Mouse (Mus musculus) intestine, embryonic 14.5 days (tissue): ENCODE measurements around the gene Prnd. TPM values are rescaled to one million over a fixed set of nuclear protein-coding genes. Genes with fewer than 3 reads are reported as not detected.
A peak's percentile ranks its signal among the peaks of the same experiment; 100 is the strongest.

Experiments used
- ATAC-seq: fragments of 200-750 bp; cut with Nextera tagmentation; replicated peaks from 2 replicates; pipeline ENCODE4 v1.8.0; 2017; ENCODE audit warnings: low read depth, moderate number of reproducible peaks, moderate TSS enrichment, moderate library complexity; ENCODE audit not compliant: low FRiP score, low TSS enrichment
- DNase-seq: peaks from one replicate; pipeline ENCODE4 v3.0.0-alpha.2; 2018; ENCODE audit warnings: low spot score
- H3K27ac ChIP-seq: fragments of 300-500 bp; sonication (generic); 2 replicates; pipeline ENCODE4 v1.5.1; 2014; ENCODE audit warnings: low read depth, mild to moderate bottlenecking, control low read depth
- H3K27me3 ChIP-seq: fragments of 300-500 bp; sonication (generic); replicated peaks from 2 replicates; pipeline ENCODE4 v1.6.1; 2014; ENCODE audit warnings: low read length, control low read depth; ENCODE audit not compliant: control insufficient read depth, insufficient read depth
- H3K36me3 ChIP-seq: fragments of 300-500 bp; sonication (generic); 2 replicates; pipeline ENCODE4 v1.6.1; 2014; ENCODE audit warnings: low read length, control low read depth; ENCODE audit not compliant: control insufficient read depth, insufficient read depth
- H3K4me1 ChIP-seq: fragments of 300-500 bp; sonication (generic); replicated peaks from 2 replicates; pipeline ENCODE4 v1.6.1; 2014; ENCODE audit warnings: low read length, control low read depth, mixed read lengths; ENCODE audit not compliant: control insufficient read depth, insufficient read depth
- H3K4me2 ChIP-seq: fragments of 300-500 bp; sonication (generic); 2 replicates; pipeline ENCODE4 v1.6.1; 2014; ENCODE audit warnings: low read length
- H3K4me3 ChIP-seq: fragments of 300-500 bp; sonication (generic); 2 replicates; pipeline ENCODE4 v1.5.1; 2014; ENCODE audit warnings: low read depth, low read length, control low read depth, mixed read lengths
- H3K9ac ChIP-seq: fragments of 300-500 bp; sonication (generic); 2 replicates; pipeline ENCODE4 v1.6.1; 2014; ENCODE audit warnings: mild to moderate bottlenecking, low read length
- H3K9me3 ChIP-seq: fragments of 300-500 bp; sonication (generic); 2 replicates; pipeline ENCODE4 v1.6.1; 2016; ENCODE audit warnings: low read length, control low read depth; ENCODE audit not compliant: control insufficient read depth
- WGBS: fragments of 180-500 bp; shearing (Covaris S2); extraction: QIAGEN DNeasy Blood & Tissue Kit; methylation state at CpG from one replicate; pipeline ENCODE4 v1.1.7; 2014; 5-methylcytosine and 5-hydroxymethylcytosine counted together
- polyA plus RNA-seq: library from polyadenylated mRNA; unstranded; fragments of >200 nt; fragmentation: Nextera tagmentation; extraction: Ambion mirVana; gene quantifications from 2 replicates; pipeline ENCODE4 v1.2.1, GENCODE M21; 2014

Gene Prnd
- polyA plus RNA-seq, 1 experiment from 2014 or later: 43.0 TPM

DNA sequence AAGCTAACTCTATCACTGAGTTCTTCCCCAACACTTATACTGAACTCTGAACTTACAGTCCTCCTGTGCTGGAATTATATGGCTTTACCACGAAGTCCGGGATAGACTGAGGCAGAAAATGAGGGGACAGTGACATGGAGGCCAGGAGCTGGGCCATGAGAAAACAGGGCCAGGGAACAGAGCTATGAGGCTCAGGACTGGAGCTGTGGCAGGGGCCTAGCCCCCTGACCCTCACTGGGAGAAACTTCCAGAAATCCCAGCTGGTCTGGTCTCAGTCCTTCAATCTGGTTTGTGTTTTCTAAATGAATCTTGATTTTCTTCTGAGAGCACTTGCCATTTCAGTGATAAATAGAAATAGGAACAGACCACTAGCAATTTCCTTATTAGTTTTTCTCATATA is 16.4 kb upstream of the Prnd start:
- Histone ChIP-seq H3K27me3 (no peaks in the 10 kb centered on the region), H3K27ac (no peak overlapping the region), H3K4me3 (no peak overlapping the region), H3K9ac (no peak overlapping the region), H3K36me3 (peaks cover 11% of the 10 kb centered on the region; the same call in 1 of the 2 replicates), H3K4me1 (peaks cover 7% of the 10 kb centered on the region; the same call in 1 of the 2 replicates), H3K4me2 (no peak overlapping the region), H3K9me3 (no peaks in the 10 kb centered on the region)
- ATAC-seq: no peak
- 83% methylated on average over 2 of the region's 2 CpGs for WGBS
- no peak for DNase-seq

DNA sequence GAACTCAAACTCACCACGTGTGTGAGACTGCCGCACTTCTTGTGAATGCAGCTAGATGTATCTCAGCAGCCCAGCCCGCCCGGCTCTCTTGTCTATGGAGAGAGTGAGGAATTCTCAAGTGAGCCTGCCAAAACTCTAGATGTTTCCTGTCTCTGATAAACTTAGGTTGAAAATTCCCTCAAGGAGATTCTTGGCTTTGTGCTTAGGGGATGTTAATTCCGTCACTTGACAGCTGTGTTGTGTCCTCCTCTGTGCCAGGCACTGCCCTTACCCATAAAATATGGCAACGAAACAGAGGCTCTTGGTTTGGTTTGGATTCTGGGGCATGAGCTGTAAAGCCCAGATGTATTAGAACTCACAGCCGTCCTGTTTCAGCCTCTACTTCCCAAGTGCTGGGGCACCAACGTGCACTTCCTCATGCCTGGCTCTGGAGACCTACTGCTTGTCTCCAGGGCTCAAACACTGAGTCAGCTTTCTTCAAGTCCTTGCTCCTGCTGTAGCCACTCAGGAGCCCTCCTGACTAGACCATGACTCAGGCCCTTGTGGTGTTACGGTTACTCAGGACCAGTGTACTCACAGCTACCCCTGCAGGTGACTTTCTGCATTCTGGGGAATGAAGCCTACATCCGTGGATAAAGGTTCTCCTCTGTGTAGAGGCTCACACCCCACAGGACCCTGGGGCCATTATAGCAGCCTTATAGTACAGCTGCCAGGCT is 15.1 kb upstream of the Prnd start:
- no peak overlapping the region for H3K4me3 ChIP-seq
- H3K4me1 ChIP-seq: peaks cover 7% of the 10 kb centered on the region; the same call in 1 of the 2 replicates
- ATAC-seq (peak; percentile 30; the same call in 1 of the 2 replicates), DNase-seq (no peak)
- no peak overlapping the region for H3K4me2 ChIP-seq
- H3K9me3 ChIP-seq: no peaks in the 10 kb centered on the region
- no peaks in the 10 kb centered on the region for H3K27me3 ChIP-seq
- 72% methylated on average over 10 of the region's 10 CpGs for WGBS
- peaks cover 11% of the 10 kb centered on the region; the same call in 1 of the 2 replicates for H3K36me3 ChIP-seq
- no peak overlapping the region for H3K9ac ChIP-seq
- no peak overlapping the region for H3K27ac ChIP-seq

DNA sequence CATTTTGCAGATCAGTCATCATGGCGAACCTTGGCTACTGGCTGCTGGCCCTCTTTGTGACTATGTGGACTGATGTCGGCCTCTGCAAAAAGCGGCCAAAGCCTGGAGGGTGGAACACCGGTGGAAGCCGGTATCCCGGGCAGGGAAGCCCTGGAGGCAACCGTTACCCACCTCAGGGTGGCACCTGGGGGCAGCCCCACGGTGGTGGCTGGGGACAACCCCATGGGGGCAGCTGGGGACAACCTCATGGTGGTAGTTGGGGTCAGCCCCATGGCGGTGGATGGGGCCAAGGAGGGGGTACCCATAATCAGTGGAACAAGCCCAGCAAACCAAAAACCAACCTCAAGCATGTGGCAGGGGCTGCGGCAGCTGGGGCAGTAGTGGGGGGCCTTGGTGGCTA is 14.3 kb upstream of the Prnd start:
- H3K27ac ChIP-seq: no peak overlapping the region
- no peak overlapping the region for H3K9ac ChIP-seq
- no peak overlapping the region for H3K4me2 ChIP-seq
- no peaks in the 10 kb centered on the region for H3K9me3 ChIP-seq
- 91% methylated on average over 10 of the region's 10 CpGs for WGBS
- peaks cover 7% of the 10 kb centered on the region; the same call in 1 of the 2 replicates for H3K4me1 ChIP-seq
- no peak for DNase-seq
- no peak for ATAC-seq
- no peaks in the 10 kb centered on the region for H3K27me3 ChIP-seq
- H3K36me3 ChIP-seq: peaks cover 11% of the 10 kb centered on the region; the same call in 1 of the 2 replicates
- H3K4me3 ChIP-seq: no peak overlapping the region

DNA sequence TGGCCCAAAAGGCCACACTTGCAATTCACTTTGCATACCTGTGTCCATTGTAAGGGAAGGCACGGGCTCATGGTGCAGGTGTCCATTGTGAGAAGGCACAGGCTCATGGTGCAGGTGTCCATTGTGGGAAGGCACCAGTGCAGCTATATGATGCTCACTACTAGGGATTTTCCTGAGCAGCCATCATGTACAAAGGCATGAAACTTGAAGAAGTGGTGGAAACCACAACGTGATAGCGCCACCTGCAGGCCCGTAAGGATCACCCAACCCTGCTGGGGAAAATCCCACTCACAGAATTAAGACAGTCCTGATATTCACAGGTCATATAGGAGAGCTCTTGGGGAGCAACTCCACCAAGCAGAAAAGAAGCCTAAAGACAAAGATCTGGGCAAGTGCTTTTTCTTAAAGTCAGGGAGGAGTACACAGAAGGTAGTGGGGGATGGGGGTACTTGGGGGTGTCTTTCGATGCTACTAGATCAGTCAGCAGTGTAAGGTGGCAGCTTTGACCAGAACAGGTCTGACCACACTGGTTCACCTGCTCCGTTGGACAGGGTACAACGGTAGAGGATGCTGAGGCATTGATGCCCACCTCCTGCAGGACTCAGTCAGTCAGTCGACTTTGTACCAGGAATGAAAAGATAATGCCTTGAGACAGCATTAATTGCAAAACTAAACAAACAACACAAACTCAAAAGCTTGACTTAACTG is 11.1 kb upstream of the Prnd start:
- Histone ChIP-seq H3K9ac (no peak overlapping the region), H3K27ac (no peak overlapping the region), H3K36me3 (peaks cover 11% of the 10 kb centered on the region; the same call in 1 of the 2 replicates), H3K9me3 (no peaks in the 10 kb centered on the region), H3K4me3 (no peak overlapping the region), H3K4me1 (no peaks in the 10 kb centered on the region), H3K27me3 (no peaks in the 10 kb centered on the region), H3K4me2 (no peak overlapping the region)
- ATAC-seq (peak; percentile 3; the same call in 1 of the 2 replicates), DNase-seq (no peak)
- 42% methylated on average over 8 of the region's 8 CpGs for WGBS

DNA sequence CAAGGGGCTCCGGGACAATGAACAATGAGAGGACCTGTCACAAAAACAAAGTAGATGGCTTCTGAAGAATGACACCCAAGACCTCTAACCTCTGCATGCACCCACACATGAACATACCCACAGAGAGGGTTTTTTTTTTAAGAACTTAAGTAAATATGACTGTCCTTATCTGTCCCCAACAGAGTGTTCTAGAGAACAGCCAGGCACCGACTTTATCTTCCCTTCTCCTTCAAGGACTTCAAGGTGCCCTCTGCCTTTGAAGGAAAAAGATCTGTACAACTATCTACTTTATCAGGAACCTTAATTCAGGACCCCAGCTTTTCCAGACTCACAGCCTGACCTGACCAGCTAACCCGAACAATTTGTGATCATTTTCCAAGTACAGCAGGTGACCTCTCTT is 10.2 kb upstream of the Prnd start:
- 79% methylated on average over 3 of the region's 3 CpGs for WGBS
- Histone ChIP-seq H3K9me3 (no peaks in the 10 kb centered on the region), H3K4me1 (no peaks in the 10 kb centered on the region), H3K27ac (no peak overlapping the region), H3K27me3 (no peaks in the 10 kb centered on the region), H3K36me3 (peaks cover 11% of the 10 kb centered on the region; the same call in 1 of the 2 replicates), H3K4me2 (no peak overlapping the region), H3K9ac (no peak overlapping the region), H3K4me3 (no peak overlapping the region)
- DNase-seq: no peak
- ATAC-seq: no peak

DNA sequence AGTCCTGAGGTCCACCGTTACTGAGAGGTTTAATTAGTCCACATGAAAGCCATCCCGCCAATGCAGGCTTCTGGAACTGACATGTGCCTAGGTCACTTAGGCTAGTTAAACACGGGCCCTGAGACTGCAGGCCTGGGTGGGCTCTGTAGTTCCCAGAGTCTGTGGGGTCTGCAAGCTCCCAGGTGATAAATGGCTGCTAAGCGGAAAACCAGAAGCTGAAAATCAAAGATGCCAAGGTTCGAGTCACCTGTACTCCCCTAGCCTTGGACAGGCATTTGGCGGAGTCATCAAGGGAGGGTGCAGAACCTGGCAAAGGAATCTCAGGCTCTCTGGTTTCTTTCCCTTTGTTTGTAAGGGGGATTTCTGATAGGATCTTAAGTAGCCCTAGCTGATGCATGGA is 9.2 kb upstream of the Prnd start:
- no peaks in the 10 kb centered on the region for H3K27me3 ChIP-seq
- H3K9ac ChIP-seq: no peak overlapping the region
- H3K9me3 ChIP-seq: no peaks in the 10 kb centered on the region
- H3K27ac ChIP-seq: no peak overlapping the region
- no peaks in the 10 kb centered on the region for H3K4me1 ChIP-seq
- WGBS: 81% methylated on average over 6 of the region's 6 CpGs
- H3K4me3 ChIP-seq: no peak overlapping the region
- ATAC-seq (no peak), DNase-seq (no peak)
- peaks cover 9% of the 10 kb centered on the region; the same call in 1 of the 2 replicates for H3K36me3 ChIP-seq
- no peak overlapping the region for H3K4me2 ChIP-seq

DNA sequence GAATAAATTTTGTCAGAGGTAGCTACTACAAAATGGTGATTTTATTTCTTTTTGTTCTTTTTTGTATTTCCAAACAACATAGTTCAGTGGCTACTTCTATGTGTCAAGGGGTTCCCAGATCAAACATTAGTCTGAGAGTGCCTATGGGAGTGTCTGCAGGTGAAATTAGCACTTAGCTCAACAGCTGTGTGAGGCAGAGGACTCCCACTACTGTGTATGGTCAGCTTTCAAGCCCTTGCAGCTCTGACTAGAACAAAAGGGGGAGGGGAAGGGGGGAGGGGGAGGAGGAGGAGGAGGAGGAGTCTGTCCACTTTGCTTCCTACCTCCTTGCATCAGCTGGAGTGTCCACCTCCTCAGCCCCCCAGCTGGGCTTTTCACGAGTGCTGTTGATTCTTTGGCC is 6.3 kb upstream of the Prnd start:
- H3K4me2 ChIP-seq: no peak overlapping the region
- no peak overlapping the region for H3K4me3 ChIP-seq

DNA sequence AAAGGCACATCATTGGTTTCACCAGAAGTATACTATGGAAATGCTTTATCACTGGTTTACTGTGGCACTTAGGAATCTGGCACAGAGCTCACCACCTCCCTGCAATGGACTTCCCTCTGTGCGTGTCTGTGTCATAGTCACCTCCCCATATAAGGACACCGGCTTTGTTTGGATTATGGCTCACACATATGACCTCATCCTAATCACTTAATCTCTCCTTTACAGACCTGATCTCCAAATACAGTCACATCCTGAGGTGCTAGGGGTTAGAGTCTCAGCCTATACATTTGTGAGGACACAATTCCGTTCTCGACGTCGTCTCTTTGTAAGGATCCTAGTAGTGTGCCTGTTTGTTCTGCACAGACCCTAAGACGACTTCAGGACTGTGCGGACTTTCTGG is 5.4 kb upstream of the Prnd start:
- Histone ChIP-seq H3K27me3 (0 out of 2 replicates have a peak, but pooled peaks cover 2% of the 10 kb centered on the region), H3K4me1 (0 out of 2 replicates have a peak, but pooled peaks cover 3% of the 10 kb centered on the region), H3K27ac (no peak overlapping the region), H3K9me3 (no peaks in the 10 kb centered on the region), H3K9ac (no peak overlapping the region), H3K4me3 (no peak overlapping the region), H3K4me2 (no peak overlapping the region), H3K36me3 (no peaks in the 10 kb centered on the region)
- WGBS: 72% methylated on average over 8 of the region's 8 CpGs
- ATAC-seq (no peak), DNase-seq (no peak)

More for the DNA sequence above, 6.3 kb upstream of the Prnd start:
- Histone ChIP-seq H3K27ac (no peak overlapping the region), H3K4me1 (0 out of 2 replicates have a peak, but pooled peaks cover 3% of the 10 kb centered on the region), H3K36me3 (no peaks in the 10 kb centered on the region), H3K9ac (no peak overlapping the region), H3K27me3 (no peaks in the 10 kb centered on the region), H3K9me3 (no peaks in the 10 kb centered on the region)
- DNase-seq (no peak), ATAC-seq (no peak)
- 27% methylated on average over 1 of the region's 1 CpGs for WGBS
